Mouse (Mus musculus): ENCODE measurements around the gene Sult2b1. TPM values are rescaled to one million over a fixed set of nuclear protein-coding genes. Genes with fewer than 3 reads are reported as not detected.

The Sult2b1 gene
- polyA plus RNA-seq, 1 experiment = 19.3 TPM

DNA sequence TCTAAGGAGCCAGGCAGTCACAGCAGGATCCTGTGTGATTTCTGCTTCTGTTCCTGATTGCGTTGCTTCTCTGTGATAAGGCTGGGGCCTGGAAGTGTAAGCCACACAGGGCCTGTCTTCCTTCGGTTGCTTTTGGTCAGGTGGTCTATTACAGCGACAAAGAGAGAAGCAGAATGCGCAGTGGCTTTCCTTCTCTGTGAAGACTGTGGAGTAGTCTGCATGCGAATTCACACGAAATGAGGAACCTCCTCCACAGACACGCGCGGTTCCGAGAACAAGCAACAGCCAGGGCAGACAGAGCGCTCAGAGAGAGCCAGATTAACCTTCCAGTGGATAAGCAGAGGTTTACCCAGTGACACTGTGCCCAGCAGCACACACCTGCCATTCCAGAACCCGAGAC, 43.2 kb downstream of the Sult2b1 start:
- H3K4me3 ChIP-seq (replicated peaks; ENCODE audit: extremely low read depth, low read depth, low read length) = no peak overlapping the region
- no peak for DNase-seq
- 74% methylated on average over 12 of the region's 12 CpGs for WGBS
- TF ChIP-seq CTCF (IDR thresholded peaks at IDR 0.05; ENCODE audit: insufficient read depth, low read length) = no peak
- TF ChIP-seq POLR2A (IDR thresholded peaks at IDR 0.05; ENCODE audit: borderline replicate concordance, extremely low read depth, low read depth, low read length) = no peak
- no peaks in the 10 kb centered on the region for H3K4me1 ChIP-seq (ENCODE audit: control insufficient read depth, insufficient read depth, low read length)

DNA sequence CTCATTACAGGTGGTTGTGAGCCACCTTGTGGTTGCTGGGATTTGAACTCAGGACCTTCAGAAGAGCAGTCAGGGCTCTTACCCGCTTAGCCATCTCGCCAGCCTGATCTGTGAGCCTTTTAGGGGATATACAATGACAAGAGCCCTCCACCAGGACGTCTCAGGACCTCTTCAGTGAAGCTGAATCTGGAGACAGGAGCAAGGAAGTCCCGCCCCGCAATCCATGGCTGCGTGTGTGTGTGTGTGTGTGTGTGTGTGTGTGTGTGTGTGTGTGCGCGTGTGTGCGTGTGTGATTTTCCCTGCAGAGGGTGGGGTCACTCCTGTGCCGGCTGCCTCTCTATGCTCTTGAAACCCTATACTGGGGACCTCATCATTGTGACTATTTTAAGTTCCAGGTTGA, 44.6 kb downstream of the Sult2b1 start:
- TF ChIP-seq POLR2A (IDR thresholded peaks at IDR 0.05; ENCODE audit: borderline replicate concordance, extremely low read depth, low read depth, low read length) = no peak
- TF ChIP-seq CTCF (IDR thresholded peaks at IDR 0.05; ENCODE audit: insufficient read depth, low read length) = no peak
- H3K4me1 ChIP-seq (ENCODE audit: control insufficient read depth, insufficient read depth, low read length) = no peaks in the 10 kb centered on the region
- 55% methylated on average over 10 of the region's 10 CpGs for WGBS

DNA sequence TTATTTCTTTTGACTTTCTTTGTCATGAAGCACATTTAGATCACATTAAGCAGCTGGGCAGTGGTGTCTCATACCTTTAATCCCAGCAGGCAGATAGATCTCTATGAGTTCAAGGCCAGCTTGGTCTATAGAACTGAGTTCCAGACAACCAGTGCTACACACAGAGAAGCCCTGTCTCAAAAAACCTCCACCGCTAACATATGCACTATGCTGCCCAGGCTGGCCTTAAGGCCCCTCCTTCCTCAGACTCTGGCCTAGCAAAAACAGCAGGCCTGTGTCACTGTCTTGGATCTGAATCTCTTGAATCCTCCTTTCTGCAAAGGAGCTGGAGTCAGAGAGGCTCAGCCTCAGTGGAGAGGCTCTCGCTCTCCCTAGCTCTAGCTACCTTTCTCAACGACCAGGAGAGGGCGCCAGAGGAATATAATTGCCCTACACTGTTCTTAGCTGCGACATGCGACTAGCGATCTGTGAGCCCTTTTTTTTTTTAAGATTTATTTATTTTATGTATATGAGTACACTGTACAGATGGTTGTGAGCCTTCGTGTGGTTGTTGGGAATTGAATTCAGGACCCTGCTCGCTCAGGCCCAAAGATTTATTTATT, 45.2 kb downstream of the Sult2b1 start:
- 8% methylated on average over 9 of the region's 9 CpGs for WGBS
- TF ChIP-seq POLR2A (IDR thresholded peaks at IDR 0.05; ENCODE audit: borderline replicate concordance, extremely low read depth, low read depth, low read length) (no peak), CTCF (IDR thresholded peaks at IDR 0.05; ENCODE audit: insufficient read depth, low read length) (peak; percentile 77)
- no peak overlapping the region for H3K4me3 ChIP-seq (replicated peaks; ENCODE audit: extremely low read depth, low read depth, low read length)
- DNase-seq = peak; percentile 80
- no peaks in the 10 kb centered on the region for H3K4me1 ChIP-seq (ENCODE audit: control insufficient read depth, insufficient read depth, low read length)

More for the DNA sequence above, 44.6 kb downstream of the Sult2b1 start:
- H3K4me3 ChIP-seq (replicated peaks; ENCODE audit: extremely low read depth, low read depth, low read length) = no peak overlapping the region
- no peak for DNase-seq

DNA sequence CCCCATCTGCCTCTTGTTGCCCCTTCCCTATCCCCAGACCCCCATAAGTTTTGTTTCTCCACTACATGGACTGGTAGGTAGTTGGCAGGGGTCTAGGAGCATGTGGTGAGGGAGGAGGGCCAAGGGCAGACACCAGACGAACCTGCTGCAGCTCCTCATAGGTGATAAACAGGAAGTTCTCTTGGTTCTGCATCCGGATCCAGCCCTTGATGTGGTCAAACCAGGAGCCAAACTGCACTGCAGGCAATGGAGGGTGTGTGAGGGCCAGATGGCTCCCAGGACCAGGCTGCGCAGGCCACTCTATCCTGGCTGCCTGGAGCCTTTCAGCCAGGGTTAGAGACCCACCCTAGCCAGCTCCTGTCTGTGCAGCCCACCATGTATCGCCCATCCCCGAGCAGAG, 51.0 kb downstream of the Sult2b1 start:
- Histone ChIP-seq H3K4me1 (ENCODE audit: control insufficient read depth, insufficient read depth, low read length) (no peaks in the 10 kb centered on the region), H3K4me3 (replicated peaks; ENCODE audit: extremely low read depth, low read depth, low read length) (no peak overlapping the region)
- no peak for DNase-seq
- WGBS = 58% methylated on average over 5 of the region's 5 CpGs
- TF ChIP-seq POLR2A (IDR thresholded peaks at IDR 0.05; ENCODE audit: borderline replicate concordance, extremely low read depth, low read depth, low read length) = no peak
- no peak for TF ChIP-seq CTCF (IDR thresholded peaks at IDR 0.05; ENCODE audit: insufficient read depth, low read length)

DNA sequence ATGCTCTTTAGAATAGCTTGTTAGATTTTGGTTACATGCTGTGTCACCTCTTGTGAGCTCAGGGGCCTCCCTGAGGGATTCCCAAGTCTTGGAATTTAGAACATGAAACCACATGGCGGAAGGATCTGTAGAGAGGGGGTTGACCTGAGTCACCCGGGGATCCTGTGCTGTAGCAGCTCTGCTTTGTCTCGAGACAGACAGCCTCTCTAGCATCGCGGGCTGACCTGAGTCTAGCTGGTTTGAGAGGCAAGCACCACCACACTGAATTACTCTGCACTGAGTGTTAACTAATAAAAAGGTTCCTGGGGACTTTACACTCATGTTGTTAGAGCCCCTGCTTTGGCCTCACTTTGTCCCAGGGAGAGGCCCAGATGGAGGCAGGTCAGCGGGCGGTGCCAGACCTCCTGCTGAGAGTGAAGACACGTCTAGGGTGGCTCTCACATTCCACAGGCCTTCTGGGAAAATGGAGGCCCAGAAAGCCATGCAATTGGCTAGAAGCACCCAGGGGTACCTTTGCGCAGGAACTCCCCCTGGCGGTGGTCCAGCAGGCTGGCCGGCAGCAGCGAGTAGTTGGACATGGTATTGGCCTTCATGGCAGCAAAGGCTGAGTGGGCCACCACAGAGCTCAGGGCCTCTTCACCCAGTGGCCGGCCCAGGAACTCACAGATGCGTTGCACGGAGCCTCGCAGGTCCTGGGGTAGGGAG, 53.6 kb downstream of the Sult2b1 start:
- WGBS = 34% methylated on average over 16 of the region's 16 CpGs
- no peaks in the 10 kb centered on the region for H3K4me1 ChIP-seq (ENCODE audit: control insufficient read depth, insufficient read depth, low read length)
- no peak for DNase-seq
- no peak overlapping the region for H3K4me3 ChIP-seq (replicated peaks; ENCODE audit: extremely low read depth, low read depth, low read length)
- no peak for TF ChIP-seq POLR2A (IDR thresholded peaks at IDR 0.05; ENCODE audit: borderline replicate concordance, extremely low read depth, low read depth, low read length)
- peak; percentile 37; the same call in 1 of the 2 replicates for TF ChIP-seq CTCF (IDR thresholded peaks at IDR 0.05; ENCODE audit: insufficient read depth, low read length)

DNA sequence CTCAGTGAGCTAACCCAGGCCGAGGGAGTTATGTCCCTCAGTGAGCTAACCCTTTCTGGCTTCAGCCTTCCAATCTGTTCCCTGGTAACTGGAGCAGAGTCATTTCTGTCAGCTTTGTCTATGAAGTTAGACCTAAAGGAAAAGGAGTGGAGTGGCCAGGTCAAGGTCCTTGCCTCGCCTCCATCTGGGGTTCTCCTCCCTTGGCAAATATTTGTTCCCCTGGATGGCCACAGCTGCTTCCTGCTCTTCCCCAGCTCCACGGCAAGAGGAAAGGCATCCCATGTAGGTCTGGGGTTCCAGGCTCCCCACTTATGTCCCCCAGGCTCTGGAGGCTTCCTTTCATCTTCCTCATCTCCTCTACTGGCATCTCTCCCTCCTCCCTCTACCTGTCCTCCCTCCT, 56.8 kb downstream of the Sult2b1 start:
- WGBS = 51% methylated on average over 3 of the region's 3 CpGs
- no peak for DNase-seq
- TF ChIP-seq CTCF (IDR thresholded peaks at IDR 0.05; ENCODE audit: insufficient read depth, low read length) (no peak), POLR2A (IDR thresholded peaks at IDR 0.05; ENCODE audit: borderline replicate concordance, extremely low read depth, low read depth, low read length) (no peak)
- Histone ChIP-seq H3K4me1 (ENCODE audit: control insufficient read depth, insufficient read depth, low read length) (no peaks in the 10 kb centered on the region), H3K4me3 (replicated peaks; ENCODE audit: extremely low read depth, low read depth, low read length) (no peak overlapping the region)

DNA sequence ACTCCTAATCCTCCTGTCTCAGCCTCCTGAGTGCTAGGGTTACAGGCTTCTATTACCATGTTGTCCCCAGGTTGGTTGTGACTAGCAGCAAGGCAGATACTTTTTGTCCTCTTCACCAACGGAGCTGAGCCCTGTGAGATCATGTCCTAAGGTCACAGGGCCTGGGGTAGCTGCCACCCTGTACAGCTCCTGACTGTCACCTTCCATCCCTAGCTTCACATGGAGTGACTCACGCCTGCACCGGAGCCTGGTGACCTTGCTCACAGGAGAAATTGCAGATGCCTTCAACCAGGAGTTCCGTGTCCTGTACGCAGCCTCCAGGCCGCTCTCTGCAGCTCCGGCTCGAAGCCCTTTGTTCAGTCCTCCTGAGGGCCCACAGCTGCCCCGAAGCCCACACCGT, 58.0 kb downstream of the Sult2b1 start:
- TF ChIP-seq POLR2A (IDR thresholded peaks at IDR 0.05; ENCODE audit: borderline replicate concordance, extremely low read depth, low read depth, low read length) = no peak
- TF ChIP-seq CTCF (IDR thresholded peaks at IDR 0.05; ENCODE audit: insufficient read depth, low read length) = no peak
- Histone ChIP-seq H3K4me1 (ENCODE audit: control insufficient read depth, insufficient read depth, low read length) (no peaks in the 10 kb centered on the region), H3K4me3 (replicated peaks; ENCODE audit: extremely low read depth, low read depth, low read length) (no peak overlapping the region)
- no peak for DNase-seq
- 92% methylated on average over 10 of the region's 10 CpGs for WGBS

DNA sequence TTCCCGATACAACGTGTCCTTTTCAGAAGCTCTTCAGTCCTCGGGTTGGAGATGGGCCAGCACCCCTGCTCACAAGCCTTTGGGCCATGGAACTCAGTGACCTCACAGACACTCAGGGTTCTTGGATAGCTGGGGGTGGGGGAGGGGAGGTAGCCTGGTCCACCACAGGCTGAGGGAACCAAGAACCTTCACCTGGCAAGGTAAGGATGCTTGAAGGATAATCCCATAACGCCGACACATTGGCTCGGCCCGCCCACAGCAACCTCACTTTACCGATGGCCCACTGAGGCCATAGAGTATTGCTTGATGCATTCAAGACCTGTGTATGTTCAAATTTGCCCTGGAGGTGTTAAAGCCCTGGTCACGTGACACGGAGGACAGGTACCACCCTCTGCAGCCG, 58.8 kb downstream of the Sult2b1 start, which contains the start of gene Spaca4:
Gene Spaca4 (minus strand): TSS at position 101 of the 400 bp plus-strand sequence.
- TF ChIP-seq POLR2A (IDR thresholded peaks at IDR 0.05; ENCODE audit: borderline replicate concordance, extremely low read depth, low read depth, low read length) = no peak
- TF ChIP-seq CTCF (IDR thresholded peaks at IDR 0.05; ENCODE audit: insufficient read depth, low read length) = no peak
- DNase-seq = no peak
- 88% methylated on average over 11 of the region's 11 CpGs for WGBS
- Histone ChIP-seq H3K4me3 (replicated peaks; ENCODE audit: extremely low read depth, low read depth, low read length) (no peak within 1 kb of the TSS), H3K4me1 (ENCODE audit: control insufficient read depth, insufficient read depth, low read length) (no peaks in the 10 kb centered on the region)

DNA sequence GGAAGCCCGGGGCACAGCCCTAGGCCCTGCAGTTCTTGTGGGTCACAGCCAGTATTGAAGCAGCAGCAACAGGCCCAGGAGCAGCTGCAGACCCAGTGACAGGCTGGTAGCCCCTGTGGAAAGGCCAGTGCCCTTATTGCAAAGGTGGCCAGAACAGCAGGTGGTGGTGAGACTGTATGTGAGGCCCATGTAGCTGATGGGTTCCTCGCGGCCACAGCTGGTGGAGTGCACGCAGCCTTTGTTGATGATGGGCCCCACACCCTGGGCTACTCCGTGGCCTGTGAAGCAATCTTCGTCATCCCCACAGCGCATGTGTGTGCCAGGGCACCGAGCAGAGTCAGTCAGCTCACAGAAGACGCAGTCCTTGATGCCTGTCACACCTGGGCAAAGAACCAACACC, 59.3 kb downstream of the Sult2b1 start:
- WGBS = 87% methylated on average over 9 of the region's 9 CpGs
- no peak overlapping the region for H3K4me3 ChIP-seq (replicated peaks; ENCODE audit: extremely low read depth, low read depth, low read length)
- TF ChIP-seq CTCF (IDR thresholded peaks at IDR 0.05; ENCODE audit: insufficient read depth, low read length) (no peak), POLR2A (IDR thresholded peaks at IDR 0.05; ENCODE audit: borderline replicate concordance, extremely low read depth, low read depth, low read length) (no peak)
- no peaks in the 10 kb centered on the region; the same call in 1 of the 2 replicates for H3K4me1 ChIP-seq (ENCODE audit: control insufficient read depth, insufficient read depth, low read length)
- DNase-seq = no peak

DNA sequence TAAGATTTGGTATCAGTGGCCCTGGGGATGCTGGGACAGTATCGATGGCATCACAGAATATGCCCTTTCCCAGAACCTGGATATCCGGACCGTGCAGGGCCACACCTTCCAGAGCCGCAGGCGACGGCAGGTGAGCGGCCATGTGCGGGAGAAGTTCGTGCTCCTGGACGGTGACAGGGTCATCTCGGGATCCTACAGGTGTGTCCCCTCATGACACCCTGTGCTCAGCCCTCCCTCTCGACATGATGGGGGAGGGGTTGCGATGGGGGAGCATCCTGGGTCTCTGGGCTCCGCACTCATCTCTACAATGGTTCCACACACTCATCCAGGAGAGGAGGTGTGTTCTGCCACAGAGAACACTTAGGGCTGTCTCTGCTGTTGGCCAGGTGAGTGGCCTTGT, 60.7 kb downstream of the Sult2b1 start:
- WGBS = 87% methylated on average over 14 of the region's 14 CpGs
- H3K4me1 ChIP-seq (ENCODE audit: control insufficient read depth, insufficient read depth, low read length) = peaks cover 5% of the 10 kb centered on the region
- no peak for DNase-seq
- no peak overlapping the region for H3K4me3 ChIP-seq (replicated peaks; ENCODE audit: extremely low read depth, low read depth, low read length)
- no peak for TF ChIP-seq CTCF (IDR thresholded peaks at IDR 0.05; ENCODE audit: insufficient read depth, low read length)
- TF ChIP-seq POLR2A (IDR thresholded peaks at IDR 0.05; ENCODE audit: borderline replicate concordance, extremely low read depth, low read depth, low read length) = no peak
